In genomic region chr11:70031321-70031670, GRCm38 (mm10) we compare ENCODE assay signal across 22 mouse cellular contexts. TPM values are rescaled to one million over a fixed set of nuclear protein-coding genes. Genes with fewer than 3 reads are reported as not detected.
A peak's percentile ranks its signal among the peaks of the same experiment; 100 is the strongest.
DNase-seq lines count a peak whose midpoint lies in the region; ATAC-seq lines count a peak whose summit lies in the region.
"Had no signal": no experiment of that assay in that cellular context is flagged by ENCODE, and none has a peak within 500 bp of the region (broad histone marks: within the 10 kb centered on the region; RNA-seq: fewer than 3 reads in every experiment).

No protein-coding gene starts in this region.

- no peak overlapping the region for H3K9ac ChIP-seq in forebrain, embryonic 13.5 days
- H3K9ac ChIP-seq in forebrain, embryonic 16.5 days (replicated peaks; ENCODE audit: low read depth, low read length) = no peak overlapping the region
- no peak overlapping the region for H3K9ac ChIP-seq in hindbrain, embryonic 13.5 days
- no peak overlapping the region for H3K9ac ChIP-seq in hindbrain, embryonic 12.5 days
- no peak overlapping the region for H3K9ac ChIP-seq in midbrain, embryonic 14.5 days (replicated peaks; ENCODE audit: low read length)
- no peak overlapping the region for H3K9ac ChIP-seq in midbrain, embryonic 15.5 days
- H3K9ac ChIP-seq: heart, embryonic 12.5 days had no signal

- no peak for ATAC-seq in forebrain, embryonic 13.5 days
- ATAC-seq in forebrain, embryonic 16.5 days = no peak
- no peak for ATAC-seq in hindbrain, embryonic 13.5 days (ENCODE audit: low FRiP score)
- no peak for ATAC-seq in hindbrain, embryonic 12.5 days (ENCODE audit: low FRiP score)
- ATAC-seq in midbrain, embryonic 14.5 days (ENCODE audit: low FRiP score, low TSS enrichment) = no peak
- no peak for ATAC-seq in midbrain, embryonic 15.5 days (replicated peaks)
- ATAC-seq: CD4-positive, CD25-positive, alpha-beta regulatory T cell, adult 4 months; hindbrain, postnatal 0 days had no signal

- peaks cover 44% of the 10 kb centered on the region for H3K4me1 ChIP-seq in forebrain, embryonic 13.5 days
- H3K4me1 ChIP-seq in forebrain, embryonic 16.5 days (replicated peaks; ENCODE audit: control insufficient read depth, insufficient read depth, low read length) = peaks cover 49% of the 10 kb centered on the region
- H3K4me1 ChIP-seq in hindbrain, embryonic 13.5 days (replicated peaks) = peaks cover 49% of the 10 kb centered on the region
- peaks cover 48% of the 10 kb centered on the region for H3K4me1 ChIP-seq in hindbrain, embryonic 12.5 days
- peaks cover 37% of the 10 kb centered on the region for H3K4me1 ChIP-seq in midbrain, embryonic 14.5 days (ENCODE audit: control insufficient read depth, insufficient read depth, low read length)
- H3K4me1 ChIP-seq in midbrain, embryonic 15.5 days = peaks cover 50% of the 10 kb centered on the region

- no peaks in the 10 kb centered on the region for H3K9me3 ChIP-seq in forebrain, embryonic 13.5 days (replicated peaks)
- H3K9me3 ChIP-seq in forebrain, embryonic 16.5 days (ENCODE audit: control insufficient read depth, low read length) = no peaks in the 10 kb centered on the region
- no peaks in the 10 kb centered on the region for H3K9me3 ChIP-seq in hindbrain, embryonic 13.5 days
- no peaks in the 10 kb centered on the region for H3K9me3 ChIP-seq in hindbrain, embryonic 12.5 days (replicated peaks)
- H3K9me3 ChIP-seq in midbrain, embryonic 14.5 days (ENCODE audit: control insufficient read depth, low read length) = no peaks in the 10 kb centered on the region
- no peaks in the 10 kb centered on the region for H3K9me3 ChIP-seq in midbrain, embryonic 15.5 days
- H3K9me3 ChIP-seq: embryonic facial prominence, embryonic 10.5 days; G1E; heart, embryonic 12.5 days had no signal

- H3K4me2 ChIP-seq in forebrain, embryonic 13.5 days = peak overlapping the region; percentile 67; the same call in 1 of the 2 replicates
- no peak overlapping the region for H3K4me2 ChIP-seq in forebrain, embryonic 16.5 days (ENCODE audit: low read length)
- no peak overlapping the region for H3K4me2 ChIP-seq in hindbrain, embryonic 13.5 days
- H3K4me2 ChIP-seq in hindbrain, embryonic 12.5 days (replicated peaks) = no peak overlapping the region; the same call in 1 of the 2 replicates
- H3K4me2 ChIP-seq in midbrain, embryonic 14.5 days (ENCODE audit: low read length) = no peak overlapping the region; the same call in 1 of the 2 replicates
- no peak overlapping the region for H3K4me2 ChIP-seq in midbrain, embryonic 15.5 days
- H3K4me2 ChIP-seq: heart, embryonic 12.5 days had no signal

- no peaks in the 10 kb centered on the region for H3K27me3 ChIP-seq in forebrain, embryonic 13.5 days
- no peaks in the 10 kb centered on the region for H3K27me3 ChIP-seq in forebrain, embryonic 16.5 days (replicated peaks; ENCODE audit: control insufficient read depth, insufficient read depth, low read length)
- H3K27me3 ChIP-seq in hindbrain, embryonic 13.5 days = no peaks in the 10 kb centered on the region
- no peaks in the 10 kb centered on the region for H3K27me3 ChIP-seq in hindbrain, embryonic 12.5 days
- no peaks in the 10 kb centered on the region for H3K27me3 ChIP-seq in midbrain, embryonic 14.5 days (ENCODE audit: control insufficient read depth, insufficient read depth, low read length)
- no peaks in the 10 kb centered on the region for H3K27me3 ChIP-seq in midbrain, embryonic 15.5 days (replicated peaks)
- H3K27me3 ChIP-seq: heart, embryonic 12.5 days had no signal

- peaks cover 38% of the 10 kb centered on the region for H3K36me3 ChIP-seq in forebrain, embryonic 13.5 days (ENCODE audit: poor library complexity, severe bottlenecking)
- peaks cover 21% of the 10 kb centered on the region for H3K36me3 ChIP-seq in forebrain, embryonic 16.5 days (ENCODE audit: control insufficient read depth, insufficient read depth)
- H3K36me3 ChIP-seq in hindbrain, embryonic 13.5 days = peaks cover 49% of the 10 kb centered on the region
- peaks cover 41% of the 10 kb centered on the region for H3K36me3 ChIP-seq in hindbrain, embryonic 12.5 days
- peaks cover 50% of the 10 kb centered on the region for H3K36me3 ChIP-seq in midbrain, embryonic 14.5 days (ENCODE audit: control insufficient read depth, insufficient read depth, low read length)
- peaks cover 28% of the 10 kb centered on the region for H3K36me3 ChIP-seq in midbrain, embryonic 15.5 days (replicated peaks)

- WGBS in forebrain, embryonic 13.5 days = 96% methylated on average over 11 of the region's 11 CpGs
- 98% methylated on average over 11 of the region's 11 CpGs for WGBS in forebrain, embryonic 16.5 days
- WGBS in hindbrain, embryonic 13.5 days = 95% methylated on average over 11 of the region's 11 CpGs
- WGBS in hindbrain, embryonic 12.5 days = 95% methylated on average over 11 of the region's 11 CpGs
- 95% methylated on average over 11 of the region's 11 CpGs for WGBS in midbrain, embryonic 14.5 days
- 96% methylated on average over 11 of the region's 11 CpGs for WGBS in midbrain, embryonic 15.5 days

- H3K27ac ChIP-seq in forebrain, embryonic 13.5 days = peak overlapping the region; percentile 98
- H3K27ac ChIP-seq in forebrain, embryonic 16.5 days (ENCODE audit: low read length) = no peak overlapping the region
- 0 out of 2 replicates have a peak overlapping the region, but pooled peaks have one; percentile 98 for H3K27ac ChIP-seq in hindbrain, embryonic 13.5 days
- no peak overlapping the region for H3K27ac ChIP-seq in hindbrain, embryonic 12.5 days
- 0 out of 2 replicates have a peak overlapping the region, but pooled peaks have one; percentile 96 for H3K27ac ChIP-seq in midbrain, embryonic 14.5 days (replicated peaks; ENCODE audit: low read depth, low read length)
- no peak overlapping the region for H3K27ac ChIP-seq in midbrain, embryonic 15.5 days

- peak; percentile 49 for DNase-seq in cerebellum, adult 11-12 months
- no peak for DNase-seq in cerebellum, postnatal 10 days
- no peak for DNase-seq in midbrain, embryonic 14.5 days
- DNase-seq: adrenal gland, adult 8-10 months; adrenal gland, postnatal 36 days; B cell, adult 2 months; cerebellum, adult 8-10 months; cerebellum, postnatal 36 days; gastrocnemius, postnatal 14 days; heart, postnatal 36 days; kidney, adult 11 months had no signal

- no peak overlapping the region for H3K4me3 ChIP-seq in forebrain, embryonic 13.5 days
- no peak overlapping the region for H3K4me3 ChIP-seq in forebrain, embryonic 16.5 days (replicated peaks; ENCODE audit: low read length)
- no peak overlapping the region for H3K4me3 ChIP-seq in hindbrain, embryonic 13.5 days
- H3K4me3 ChIP-seq in hindbrain, embryonic 12.5 days = no peak overlapping the region
- no peak overlapping the region for H3K4me3 ChIP-seq in midbrain, embryonic 14.5 days (replicated peaks; ENCODE audit: low read depth, low read length)
- H3K4me3 ChIP-seq in midbrain, embryonic 15.5 days = no peak overlapping the region
- H3K4me3 ChIP-seq: heart, embryonic 12.5 days had no signal

RNA-seq across cellular contexts. Expression of gene Dlg4, which starts 14.6 kb away (rescaled TPM):
- 26.2 and 31.1 TPM in 2 replicates for polyA plus RNA-seq in forebrain, embryonic 13.5 days (2015; fragmentation: Nextera tagmentation; extraction: Ambion mirVana)
- polyA plus RNA-seq in forebrain, embryonic 16.5 days (2015; fragmentation: Nextera tagmentation; extraction: Ambion mirVana) = 25.6 and 32.7 TPM in 2 replicates
- 28.1 TPM in 2 replicates for polyA plus RNA-seq in hindbrain, embryonic 13.5 days (2015; fragmentation: Nextera tagmentation; extraction: Ambion mirVana)
- polyA plus RNA-seq in hindbrain, embryonic 12.5 days (2016; fragmentation: Nextera tagmentation; extraction: Ambion mirVana) = 23.0 and 28.5 TPM in 2 replicates
- polyA plus RNA-seq in midbrain, embryonic 14.5 days (2014; fragmentation: Nextera tagmentation; extraction: Ambion mirVana) = 33.1 and 41.0 TPM in 2 replicates
- polyA plus RNA-seq in midbrain, embryonic 15.5 days (2015; fragmentation: Nextera tagmentation; extraction: Ambion mirVana) = 27.8 and 30.4 TPM in 2 replicates

RNA-seq across cellular contexts. Expression of gene Acadvl, which starts 16.1 kb away (rescaled TPM):
- 48.7 and 51.3 TPM in 2 replicates for polyA plus RNA-seq in forebrain, embryonic 13.5 days (2015; fragmentation: Nextera tagmentation; extraction: Ambion mirVana)
- polyA plus RNA-seq in forebrain, embryonic 16.5 days (2015; fragmentation: Nextera tagmentation; extraction: Ambion mirVana) = 60.2 and 60.6 TPM in 2 replicates
- 56.9 and 59.4 TPM in 2 replicates for polyA plus RNA-seq in hindbrain, embryonic 13.5 days (2015; fragmentation: Nextera tagmentation; extraction: Ambion mirVana)
- polyA plus RNA-seq in hindbrain, embryonic 12.5 days (2016; fragmentation: Nextera tagmentation; extraction: Ambion mirVana) = 59.8 and 61.9 TPM in 2 replicates
- 43.2 and 49.6 TPM in 2 replicates for polyA plus RNA-seq in midbrain, embryonic 14.5 days (2014; fragmentation: Nextera tagmentation; extraction: Ambion mirVana)
- polyA plus RNA-seq in midbrain, embryonic 15.5 days (2015; fragmentation: Nextera tagmentation; extraction: Ambion mirVana) = 57.2 and 57.6 TPM in 2 replicates

RNA-seq across cellular contexts. Expression of gene Asgr1, which starts 22.6 kb away (rescaled TPM):
- polyA plus RNA-seq in forebrain, embryonic 13.5 days (2015; fragmentation: Nextera tagmentation; extraction: Ambion mirVana) = 0.37 and 0.59 TPM in 2 replicates
- 1.5 and 2.0 TPM in 2 replicates for polyA plus RNA-seq in forebrain, embryonic 16.5 days (2015; fragmentation: Nextera tagmentation; extraction: Ambion mirVana)
- 1.5 and 1.7 TPM in 2 replicates for polyA plus RNA-seq in hindbrain, embryonic 13.5 days (2015; fragmentation: Nextera tagmentation; extraction: Ambion mirVana)
- polyA plus RNA-seq in hindbrain, embryonic 12.5 days (2016; fragmentation: Nextera tagmentation; extraction: Ambion mirVana) = 0.56 and 0.89 TPM in 2 replicates
- 0.26 and 1.4 TPM in 2 replicates for polyA plus RNA-seq in midbrain, embryonic 14.5 days (2014; fragmentation: Nextera tagmentation; extraction: Ambion mirVana)
- 3.7 and 3.8 TPM in 2 replicates for polyA plus RNA-seq in midbrain, embryonic 15.5 days (2015; fragmentation: Nextera tagmentation; extraction: Ambion mirVana)
- polyA plus RNA-seq: CD4-positive, CD25-positive, alpha-beta regulatory T cell, adult 4 months; G1E; heart, embryonic 16.5 days had no signal

RNA-seq across cellular contexts. Expression of gene Dvl2, which starts 30.9 kb away (rescaled TPM):
- 31.8 and 35.4 TPM in 2 replicates for polyA plus RNA-seq in forebrain, embryonic 13.5 days (2015; fragmentation: Nextera tagmentation; extraction: Ambion mirVana)
- polyA plus RNA-seq in forebrain, embryonic 16.5 days (2015; fragmentation: Nextera tagmentation; extraction: Ambion mirVana) = 34.6 and 34.7 TPM in 2 replicates
- polyA plus RNA-seq in hindbrain, embryonic 13.5 days (2015; fragmentation: Nextera tagmentation; extraction: Ambion mirVana) = 26.8 and 28.6 TPM in 2 replicates
- 45.9 and 46.4 TPM in 2 replicates for polyA plus RNA-seq in hindbrain, embryonic 12.5 days (2016; fragmentation: Nextera tagmentation; extraction: Ambion mirVana)
- polyA plus RNA-seq in midbrain, embryonic 14.5 days (2014; fragmentation: Nextera tagmentation; extraction: Ambion mirVana) = 22.9 and 23.0 TPM in 2 replicates
- polyA plus RNA-seq in midbrain, embryonic 15.5 days (2015; fragmentation: Nextera tagmentation; extraction: Ambion mirVana) = 30.4 and 31.0 TPM in 2 replicates

RNA-seq across cellular contexts. Expression of gene Phf23, which starts 35.7 kb away (rescaled TPM):
- 78.5 and 79.9 TPM in 2 replicates for polyA plus RNA-seq in forebrain, embryonic 13.5 days (2015; fragmentation: Nextera tagmentation; extraction: Ambion mirVana)
- 63.7 and 66.8 TPM in 2 replicates for polyA plus RNA-seq in forebrain, embryonic 16.5 days (2015; fragmentation: Nextera tagmentation; extraction: Ambion mirVana)
- 72.9 and 74.8 TPM in 2 replicates for polyA plus RNA-seq in hindbrain, embryonic 13.5 days (2015; fragmentation: Nextera tagmentation; extraction: Ambion mirVana)
- 87.8 and 96.2 TPM in 2 replicates for polyA plus RNA-seq in hindbrain, embryonic 12.5 days (2016; fragmentation: Nextera tagmentation; extraction: Ambion mirVana)
- polyA plus RNA-seq in midbrain, embryonic 14.5 days (2014; fragmentation: Nextera tagmentation; extraction: Ambion mirVana) = 41.3 and 48.9 TPM in 2 replicates
- polyA plus RNA-seq in midbrain, embryonic 15.5 days (2015; fragmentation: Nextera tagmentation; extraction: Ambion mirVana) = 57.1 and 58.8 TPM in 2 replicates

Comparison
In these comparisons a context has a peak if more than half of its experiments do, and no peak if none do; other contexts are left out.
1. H3K27ac ChIP-seq: peak in forebrain, embryonic 13.5 days (single experiment), hindbrain, embryonic 13.5 days (single experiment) and midbrain, embryonic 14.5 days (single experiment); none in forebrain, embryonic 16.5 days (single experiment), hindbrain, embryonic 12.5 days (single experiment) and midbrain, embryonic 15.5 days (single experiment).